Mouse (Mus musculus) E14TG2a.4 (cell line): ENCODE measurements around the gene Aspm.
A peak's percentile ranks its signal among the peaks of the same experiment; 100 is the strongest.

Experiments
- H3K27me3 ChIP-seq: 2 replicates; pipeline ENCODE4 v1.6.1; 2014; ENCODE audit warnings: low read length, control low read depth; ENCODE audit not compliant: insufficient read depth
- H3K36me3 ChIP-seq: 2 replicates; pipeline ENCODE4 v1.6.1; 2014; ENCODE audit warnings: low read length, control low read depth; ENCODE audit not compliant: insufficient read depth
- H3K4me1 ChIP-seq: replicated peaks from 2 replicates; pipeline ENCODE4 v1.6.1; 2014; ENCODE audit warnings: low read depth, low read length, control low read depth
- H3K4me3 ChIP-seq: replicated peaks from 2 replicates; pipeline ENCODE4 v1.5.1; 2014; ENCODE audit warnings: mild to moderate bottlenecking, low read length
- H3K9me3 ChIP-seq: 2 replicates; pipeline ENCODE4 v1.6.1; 2014; ENCODE audit warnings: low read length, control low read depth
- CTCF ChIP-seq: conservative IDR thresholded peaks from 2 replicates; pipeline ENCODE4 v1.5.1; 2014; ENCODE audit warnings: low read length
- NANOG ChIP-seq: IDR thresholded peaks from 2 replicates; pipeline ENCODE4 v1.6.1; 2014; ENCODE audit warnings: borderline replicate concordance, low read length, mixed read lengths
- POU5F1 ChIP-seq: IDR thresholded peaks from 2 replicates; pipeline ENCODE4 v1.6.1; 2014; ENCODE audit warnings: low read length, borderline replicate concordance

Gene Aspm

GRCm38 (mm10) chr1:139481146-139481545 is 26.6 kb downstream of the Aspm start:
- no peak for TF ChIP-seq NANOG

GRCm38 (mm10) chr1:139494630-139495029 is 40.1 kb downstream of the Aspm start:
- no peaks in the 10 kb centered on the region for H3K27me3 ChIP-seq
- peaks cover 39% of the 10 kb centered on the region for H3K36me3 ChIP-seq
- no peak overlapping the region for H3K4me3 ChIP-seq
- peaks cover 7% of the 10 kb centered on the region; the same call in 1 of the 2 replicates for H3K9me3 ChIP-seq
- peaks cover 87% of the 10 kb centered on the region for H3K4me1 ChIP-seq
- peak; percentile 68; the same call in 1 of the 2 replicates for TF ChIP-seq POU5F1
- no peak for TF ChIP-seq CTCF
- TF ChIP-seq NANOG: peak; percentile 90

More at GRCm38 (mm10) chr1:139481146-139481545, 26.6 kb downstream of the Aspm start:
- peaks cover 93% of the 10 kb centered on the region for H3K36me3 ChIP-seq
- H3K9me3 ChIP-seq: no peaks in the 10 kb centered on the region
- H3K4me1 ChIP-seq: peaks cover 27% of the 10 kb centered on the region
- no peaks in the 10 kb centered on the region for H3K27me3 ChIP-seq
- H3K4me3 ChIP-seq: no peak overlapping the region

GRCm38 (mm10) chr1:139495408-139495807 is 40.8 kb downstream of the Aspm start:
- Histone ChIP-seq H3K9me3 (peaks cover 7% of the 10 kb centered on the region; the same call in 1 of the 2 replicates), H3K4me3 (peak overlapping the region; percentile 24), H3K27me3 (no peaks in the 10 kb centered on the region), H3K4me1 (peaks cover 87% of the 10 kb centered on the region), H3K36me3 (peaks cover 32% of the 10 kb centered on the region)
- TF ChIP-seq NANOG (no peak), CTCF (no peak), POU5F1 (no peak)

- no peak for TF ChIP-seq POU5F1
- no peak for TF ChIP-seq NANOG
- TF ChIP-seq CTCF: no peak
- no peaks in the 10 kb centered on the region for H3K27me3 ChIP-seq
- H3K9me3 ChIP-seq: peaks cover 7% of the 10 kb centered on the region; the same call in 1 of the 2 replicates
- H3K4me1 ChIP-seq: peaks cover 89% of the 10 kb centered on the region
- peaks cover 24% of the 10 kb centered on the region for H3K36me3 ChIP-seq
- no peak overlapping the region for H3K4me3 ChIP-seq
Observed at GRCm38 (mm10) chr1:139496212-139496611, 41.6 kb downstream of the Aspm start.

GRCm38 (mm10) chr1:139499751-139500150 is 45.2 kb downstream of the Aspm start:
- H3K9me3 ChIP-seq: peaks cover 7% of the 10 kb centered on the region; the same call in 1 of the 2 replicates
- H3K27me3 ChIP-seq: no peaks in the 10 kb centered on the region
- TF ChIP-seq CTCF (no peak), POU5F1 (no peak), NANOG (no peak)
- peaks cover 63% of the 10 kb centered on the region for H3K4me1 ChIP-seq
- H3K4me3 ChIP-seq: no peak overlapping the region
- no peaks in the 10 kb centered on the region for H3K36me3 ChIP-seq

GRCm38 (mm10) chr1:139501258-139501752 is 46.7 kb downstream of the Aspm start, which contains the start of gene F13b:
Gene F13b (plus strand): TSS chr1:139501702.
- Histone ChIP-seq H3K36me3 (no peaks in the 10 kb centered on the region), H3K27me3 (no peaks in the 10 kb centered on the region), H3K4me3 (no peak within 1 kb of the TSS), H3K4me1 (peaks cover 48% of the 10 kb centered on the region), H3K9me3 (peaks cover 7% of the 10 kb centered on the region; the same call in 1 of the 2 replicates)
- TF ChIP-seq NANOG (no peak), POU5F1 (no peak), CTCF (no peak)

GRCm38 (mm10) chr1:139514556-139514955 is 60.0 kb downstream of the Aspm start:
- no peak for TF ChIP-seq NANOG
- TF ChIP-seq CTCF: no peak
- TF ChIP-seq POU5F1: no peak

More at GRCm38 (mm10) chr1:139514556-139514955, 60.0 kb downstream of the Aspm start:
- Histone ChIP-seq H3K4me1 (peaks cover 4% of the 10 kb centered on the region; the same call in 1 of the 2 replicates), H3K27me3 (no peaks in the 10 kb centered on the region), H3K36me3 (no peaks in the 10 kb centered on the region), H3K4me3 (no peak overlapping the region), H3K9me3 (no peaks in the 10 kb centered on the region)
